Mouse (Mus musculus) B cell, adult 2 months (primary cell): Measurements from ENCODE around the gene Mef2d.

ENCODE experiments used
- DNase-seq, 2 experiments: peaks; one replicate each; pipeline ENCODE4 v3.0.0; 2022

The Mef2d gene

DNA sequence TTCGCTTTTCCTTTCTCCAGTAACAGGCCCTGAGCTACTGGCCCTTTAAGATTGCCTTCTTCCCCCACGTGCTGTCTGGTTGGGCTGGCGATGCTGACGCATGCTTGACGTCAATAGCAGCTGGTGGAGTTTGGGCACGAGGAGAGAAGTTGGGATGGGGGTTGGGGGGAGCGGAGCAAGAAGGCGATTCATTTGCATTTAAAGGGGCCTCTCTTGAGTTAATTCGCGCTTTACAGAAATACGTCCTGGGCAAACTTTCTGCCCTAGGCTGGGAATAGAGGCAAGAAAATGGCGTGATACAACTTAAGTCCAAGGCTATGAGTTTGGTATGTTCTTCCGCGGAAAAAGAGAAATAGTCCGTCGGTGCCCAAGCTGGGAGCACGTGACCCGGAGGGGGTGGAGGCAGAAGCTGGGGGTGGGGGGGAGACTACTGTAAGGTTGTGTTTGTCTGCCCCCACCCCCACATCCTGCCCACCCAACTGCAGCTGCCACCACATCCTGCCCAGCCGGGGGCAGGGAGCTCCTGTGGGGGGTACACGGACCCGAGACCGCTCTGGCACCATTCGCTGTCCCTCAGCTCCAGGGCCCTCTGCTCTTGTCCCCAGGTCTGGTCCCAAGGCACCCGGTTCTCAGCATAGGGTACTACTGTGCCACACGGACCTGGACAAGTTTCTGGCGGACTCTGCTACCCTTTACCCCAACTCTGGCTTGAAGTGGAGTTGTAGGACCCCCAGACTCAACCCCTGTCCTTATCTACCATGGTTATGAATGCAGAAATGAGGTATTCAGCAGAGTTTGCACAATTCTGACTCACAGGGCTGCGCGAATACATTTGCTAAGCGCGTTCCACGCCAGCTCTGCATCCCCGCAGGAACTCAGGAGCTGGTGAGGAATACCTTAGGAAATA, 3.6 kb upstream of the Mef2d start:
- DNase-seq = peak; percentile 94 to 95

DNA sequence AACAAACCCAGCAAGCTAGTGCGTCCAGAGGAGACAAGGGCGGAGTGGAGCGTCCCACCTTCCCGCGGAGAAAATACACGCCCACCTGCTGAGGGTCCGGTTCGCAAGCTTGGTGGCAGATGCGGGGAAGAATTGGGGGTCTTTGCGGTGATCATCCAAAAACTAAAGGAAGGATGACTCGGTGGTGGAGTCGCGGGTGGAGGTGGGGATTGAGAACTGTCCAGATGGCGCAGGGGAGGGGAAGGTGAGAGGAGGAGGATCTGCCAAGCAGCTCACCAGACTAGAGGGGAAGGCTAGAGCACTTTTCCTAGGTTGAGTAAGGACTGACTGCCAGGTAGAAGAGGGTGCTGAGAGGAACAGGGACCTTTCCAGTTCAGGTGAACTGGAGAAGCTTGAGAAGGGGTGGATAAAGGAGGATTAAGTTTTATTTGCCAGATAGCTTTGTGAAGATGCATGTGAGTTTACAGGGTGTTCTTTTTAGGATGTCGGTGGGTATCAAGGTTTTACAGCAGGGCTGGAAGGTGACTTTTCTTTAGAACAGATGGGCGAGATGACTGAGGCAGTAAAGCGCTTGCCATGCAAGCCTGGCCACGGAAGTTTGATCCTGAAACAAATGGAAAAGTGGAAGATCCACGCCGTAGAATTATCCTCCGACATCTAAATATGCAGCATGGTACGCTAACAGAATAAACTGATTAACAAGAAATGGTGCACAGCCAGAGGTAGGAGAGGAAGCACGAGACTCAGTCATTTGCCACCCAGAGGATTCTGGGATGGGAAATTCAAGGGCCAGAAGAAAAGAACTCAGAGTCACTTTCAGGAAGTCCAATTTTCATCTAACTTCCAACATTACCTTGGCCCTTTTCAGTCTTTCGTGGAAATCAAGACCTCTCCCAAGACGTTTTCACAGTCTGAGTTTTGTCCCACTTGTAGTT, 2.7 kb upstream of the Mef2d start:
- peak in 1 of 2 experiments; percentile 57 for DNase-seq

DNA sequence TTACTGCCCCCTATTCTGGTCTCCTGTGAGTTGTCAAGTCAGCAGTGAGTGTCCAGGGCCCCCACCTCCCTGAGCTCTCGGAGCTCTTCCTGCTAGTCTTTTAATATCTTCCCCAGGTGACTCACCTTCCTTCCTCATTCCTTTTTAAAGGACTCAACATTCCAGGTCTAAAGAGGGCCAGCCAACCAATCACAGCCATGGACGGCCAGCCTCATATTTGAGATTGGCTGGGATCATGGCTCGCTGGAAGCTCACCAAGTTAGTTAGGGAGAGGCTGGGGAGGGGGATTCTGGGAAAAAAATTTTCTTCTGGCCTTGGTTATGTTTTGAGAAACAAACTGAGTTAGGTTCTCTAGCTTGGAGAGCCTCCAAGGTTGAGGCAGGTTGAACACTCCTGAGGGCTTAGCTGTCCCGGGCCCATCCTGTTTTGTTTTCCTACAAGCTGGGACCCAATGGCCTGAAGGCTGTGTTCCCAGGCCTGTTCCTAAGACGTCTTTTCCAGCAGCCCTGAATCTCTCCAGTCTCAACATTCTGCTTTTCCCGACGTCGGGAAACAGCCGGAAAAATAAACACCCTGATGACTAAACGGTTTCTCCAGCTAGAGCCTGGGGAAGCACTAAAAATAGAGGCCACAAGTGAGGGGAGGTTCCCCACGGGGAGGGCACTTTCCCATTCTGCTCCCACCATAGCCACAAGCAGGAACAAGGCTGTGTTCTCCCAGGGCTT, 1.8 kb upstream of the Mef2d start:
- peak in 1 of 2 experiments; percentile 28 for DNase-seq

DNA sequence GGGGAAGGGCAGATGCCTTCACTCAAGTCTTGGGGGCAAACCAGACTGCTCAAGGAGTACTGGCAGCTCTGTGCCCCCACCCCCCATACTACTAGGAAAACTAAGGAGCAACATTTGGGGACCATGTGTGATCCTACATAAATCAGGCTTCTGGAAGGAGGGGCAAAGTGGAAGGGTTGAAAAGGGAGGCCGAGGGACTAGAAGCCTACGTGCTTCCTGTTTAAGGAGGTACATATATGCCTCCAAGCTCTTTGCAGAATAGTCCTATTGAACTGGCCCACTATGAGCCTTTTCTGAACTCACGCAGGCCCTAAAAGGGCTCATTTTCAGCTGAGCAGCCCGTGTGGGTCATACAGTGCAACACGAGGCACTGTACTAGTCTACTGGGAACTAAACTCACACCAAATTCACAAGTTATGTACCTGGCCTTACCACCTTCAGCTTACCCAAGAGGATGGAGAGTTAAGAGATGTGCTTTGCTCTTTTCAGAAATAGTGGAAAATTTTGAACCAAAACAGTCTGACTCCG, 1.2 kb upstream of the Mef2d start:
- peak; percentile 69 to 74 for DNase-seq

- no peak for DNase-seq
These were observed 759 bp upstream of the Mef2d start for GRCm38 (mm10) chr3:88141439-88141786.

- DNase-seq = no peak
These were observed 359 bp downstream of the Mef2d start for GRCm38 (mm10) chr3:88142546-88142915.

DNA sequence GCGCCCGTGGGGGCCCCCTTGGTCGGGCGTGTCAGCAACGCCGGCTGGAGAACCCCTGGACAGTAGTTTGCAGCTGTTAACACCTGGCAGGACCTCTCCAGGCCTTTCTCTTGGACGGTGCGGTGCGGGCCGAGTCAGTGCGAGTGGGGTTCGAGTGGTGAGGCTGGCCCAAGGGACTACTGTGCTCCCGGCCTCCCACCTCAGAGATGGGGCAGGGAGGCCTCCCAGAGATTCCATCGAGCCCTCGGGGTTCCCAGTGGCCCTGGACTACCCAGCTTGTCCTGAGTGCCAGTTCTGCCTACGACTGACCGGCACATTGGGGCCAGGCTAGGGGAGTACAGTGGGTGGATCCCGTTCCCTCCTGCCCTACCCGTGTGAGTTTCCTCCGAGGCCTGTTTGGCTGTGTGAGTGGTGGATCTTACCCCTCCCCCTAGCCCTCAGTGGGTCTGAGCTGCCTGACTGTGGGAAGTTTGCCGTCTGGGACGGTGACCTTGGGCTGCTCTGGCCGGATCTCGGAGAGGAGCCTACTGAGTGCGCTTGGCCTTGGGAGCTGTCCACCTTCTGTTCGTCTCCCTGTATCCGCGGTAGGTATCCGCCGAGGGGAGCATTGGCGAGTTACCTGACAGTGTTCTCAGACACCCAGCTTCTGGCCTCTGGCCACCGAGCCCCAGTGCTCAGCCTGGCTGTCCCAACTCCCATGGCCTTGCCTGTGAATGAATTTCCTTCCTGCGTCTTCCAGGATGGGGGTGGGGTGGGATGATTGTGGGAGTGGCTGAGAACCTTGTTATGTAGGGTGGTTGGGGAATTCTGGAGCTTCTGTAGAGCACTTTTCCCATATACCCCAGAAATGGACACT, 972 bp downstream of the Mef2d start:
- DNase-seq = peak; percentile 52 to 60

DNA sequence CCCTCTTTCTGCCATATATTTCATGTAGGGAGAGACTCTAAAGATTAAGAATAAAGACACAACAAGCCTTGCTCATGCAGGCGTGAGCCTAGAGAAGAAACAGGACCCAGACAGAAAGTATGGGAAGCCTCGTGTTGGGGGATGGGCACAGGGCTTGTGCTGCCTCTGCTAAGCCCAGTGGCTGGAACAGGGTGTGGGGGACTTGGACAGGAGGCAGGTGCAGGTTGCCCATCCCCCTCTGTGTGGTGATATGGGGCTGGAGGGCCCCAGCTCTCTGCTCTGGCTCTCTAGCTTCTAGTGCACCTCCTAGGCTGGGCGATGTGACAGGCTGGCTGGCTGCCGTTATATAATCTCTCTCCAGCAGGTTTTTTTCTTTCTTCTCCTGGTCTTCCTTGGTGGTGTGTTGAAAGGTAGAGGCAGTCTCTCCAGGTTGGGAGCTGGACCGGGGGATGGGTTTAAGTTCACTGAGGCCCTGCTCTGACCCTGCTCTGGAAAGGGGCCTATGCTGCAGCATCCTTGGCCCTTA, 1.9 kb downstream of the Mef2d start:
- DNase-seq = peak; percentile 48 to 59

DNA sequence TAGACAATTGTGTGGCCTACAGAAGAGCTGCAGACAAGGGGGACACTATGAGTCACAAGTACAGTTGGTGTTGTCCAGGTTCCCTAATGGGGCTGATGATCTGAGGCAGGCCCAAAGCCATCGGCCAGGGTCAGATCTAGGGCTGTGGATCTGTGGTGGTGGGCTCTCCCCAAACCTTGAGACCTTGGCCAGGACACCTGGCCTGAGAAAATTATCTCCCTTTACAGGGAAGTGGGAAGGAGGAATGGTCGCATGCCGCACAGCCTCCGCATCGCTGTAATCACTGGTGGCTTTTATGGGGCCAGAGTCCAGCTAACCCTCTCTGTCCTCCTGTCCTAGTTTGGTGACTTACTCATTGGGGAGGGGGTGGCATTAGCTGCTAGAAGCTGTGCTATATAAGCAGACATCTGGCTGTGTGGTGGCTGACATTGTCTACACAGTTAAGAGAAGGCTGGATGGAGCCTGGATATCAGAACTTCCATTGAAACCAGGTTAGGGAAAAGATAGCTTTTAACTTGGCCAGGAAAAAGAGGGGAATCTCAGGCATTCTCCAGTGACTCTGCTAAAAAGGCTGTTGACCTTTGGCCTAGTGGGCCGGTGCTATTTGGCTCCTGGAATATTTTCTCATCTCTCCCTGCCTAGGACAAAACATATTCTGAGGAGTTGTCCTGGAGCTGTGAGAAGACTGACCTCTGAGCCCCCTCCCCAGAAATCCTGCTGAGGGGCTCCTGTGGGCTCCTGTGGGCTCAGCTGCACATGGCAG, 2.7 kb downstream of the Mef2d start:
- peak; percentile 7 to 14 for DNase-seq

GRCm38 (mm10) chr3:88145411-88145782, 3.2 kb downstream of the Mef2d start:
- peak in 1 of 2 experiments; percentile 19 for DNase-seq

- DNase-seq = peak; percentile 15 to 25
These were observed 3.8 kb downstream of the Mef2d start for GRCm38 (mm10) chr3:88145952-88146351.

- peak; percentile 12 to 14 for DNase-seq
These were observed 4.4 kb downstream of the Mef2d start for GRCm38 (mm10) chr3:88146376-88147112.

GRCm38 (mm10) chr3:88147444-88147843, 5.3 kb downstream of the Mef2d start:
- DNase-seq = peak; percentile 26 to 30

DNA sequence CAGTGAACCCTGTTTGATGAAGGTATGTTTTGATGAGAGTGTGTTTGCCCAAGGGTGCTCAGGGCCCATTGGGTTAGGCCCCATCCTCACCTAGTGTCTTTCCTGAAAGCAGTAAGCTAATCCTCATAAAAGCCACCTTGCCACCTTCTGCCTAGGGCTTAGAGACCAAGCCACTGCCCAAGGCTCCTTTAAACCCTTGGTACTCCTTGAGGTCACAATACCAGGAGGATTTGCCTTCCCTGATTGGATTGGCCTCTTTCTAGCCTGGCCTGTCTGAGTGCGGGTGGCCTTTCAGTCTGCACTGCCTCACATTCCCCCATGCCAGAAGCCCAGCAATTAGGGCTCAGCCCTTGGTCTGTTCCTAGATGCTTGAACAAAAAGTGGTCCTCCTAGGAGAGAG, 5.7 kb downstream of the Mef2d start:
- DNase-seq = no peak

DNA sequence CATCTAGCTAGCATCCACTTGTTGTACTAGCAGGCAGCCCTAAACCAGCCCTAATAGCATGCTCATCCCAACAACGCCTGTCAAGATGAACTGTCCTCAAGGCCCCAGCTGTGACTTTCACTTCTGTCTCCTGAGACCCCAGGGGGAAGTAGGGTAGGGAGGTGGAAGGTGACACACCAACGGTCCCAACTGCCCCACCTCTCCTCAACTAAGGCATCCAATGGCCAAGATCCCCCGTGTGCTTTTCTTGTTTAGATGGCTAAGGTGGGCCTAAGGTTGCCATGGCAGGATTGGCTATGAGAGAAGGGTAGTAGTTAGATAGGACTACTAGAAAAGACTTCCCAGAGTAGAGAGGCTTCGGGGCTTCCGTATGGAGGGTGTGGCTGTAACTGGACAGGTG, 6.2 kb downstream of the Mef2d start:
- DNase-seq = peak; percentile 78 to 84

DNA sequence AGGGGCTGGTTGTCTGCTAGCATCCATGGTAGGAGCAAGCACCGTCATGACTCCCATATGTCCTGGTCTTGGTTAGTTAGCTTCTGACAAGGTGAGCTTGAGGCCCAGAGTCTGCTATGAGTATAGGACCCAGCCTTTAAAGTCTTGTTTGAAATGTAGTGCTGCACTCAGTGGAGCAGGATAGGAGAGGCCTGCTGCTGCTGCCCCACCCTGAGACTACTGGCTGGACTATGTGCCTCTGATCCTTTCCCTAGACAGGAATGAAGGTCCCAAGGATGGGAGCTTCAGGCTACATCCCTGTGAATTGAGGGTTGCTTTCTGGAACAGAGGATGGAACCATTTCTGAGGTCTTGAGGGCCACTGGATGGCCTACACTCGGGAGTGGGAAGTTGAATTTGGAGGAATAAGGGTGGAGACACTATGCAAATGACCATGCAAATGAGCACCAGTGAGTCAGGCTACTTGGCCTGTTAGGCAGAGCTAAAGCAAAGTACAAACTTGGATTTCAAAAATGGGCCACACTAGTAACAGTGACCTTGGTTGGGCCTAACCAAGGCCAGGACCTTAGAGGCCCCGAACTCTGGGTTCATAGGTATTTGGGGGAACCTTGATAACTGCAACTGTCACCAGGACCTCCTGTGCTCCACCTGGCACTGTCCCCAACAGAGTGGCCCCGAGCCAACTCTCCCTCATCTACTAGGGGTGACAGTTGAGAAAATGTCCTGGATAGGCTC, 6.8 kb downstream of the Mef2d start:
- peak; percentile 61 to 64 for DNase-seq

GRCm38 (mm10) chr3:88149510-88149974, 7.4 kb downstream of the Mef2d start:
- DNase-seq = no peak

- DNase-seq = no peak
These were observed 8.2 kb downstream of the Mef2d start for GRCm38 (mm10) chr3:88150061-88150998.
